Mouse (Mus musculus) testis, postnatal 14 days (tissue): ENCODE measurements around the gene Ddo.

ENCODE experiments used
- DNase-seq: peaks from one replicate; pipeline ENCODE4 v3.0.0; 2021; ENCODE audit warnings: low spot score

Gene Ddo

DNA sequence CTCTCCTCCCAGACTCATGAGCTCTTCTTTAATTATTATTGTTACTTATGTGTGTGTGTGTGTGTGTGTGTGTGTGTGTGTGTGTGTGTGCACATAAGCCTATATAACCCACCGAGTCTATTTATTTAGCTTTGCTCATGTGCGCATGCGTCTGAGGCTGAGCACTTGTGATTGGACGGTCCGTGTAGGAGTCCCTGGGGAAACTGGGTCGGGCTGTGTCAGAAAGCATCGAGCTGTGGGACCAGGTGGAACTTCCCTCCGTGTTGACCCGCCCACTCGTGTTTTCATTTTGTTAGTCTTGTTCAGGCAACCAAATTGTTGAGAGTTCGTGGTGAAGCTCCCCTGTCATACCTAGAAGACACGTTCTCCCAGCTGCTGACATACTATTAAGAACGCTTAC is 88.6 kb downstream of the Ddo start:
- DNase-seq = no peak

DNA sequence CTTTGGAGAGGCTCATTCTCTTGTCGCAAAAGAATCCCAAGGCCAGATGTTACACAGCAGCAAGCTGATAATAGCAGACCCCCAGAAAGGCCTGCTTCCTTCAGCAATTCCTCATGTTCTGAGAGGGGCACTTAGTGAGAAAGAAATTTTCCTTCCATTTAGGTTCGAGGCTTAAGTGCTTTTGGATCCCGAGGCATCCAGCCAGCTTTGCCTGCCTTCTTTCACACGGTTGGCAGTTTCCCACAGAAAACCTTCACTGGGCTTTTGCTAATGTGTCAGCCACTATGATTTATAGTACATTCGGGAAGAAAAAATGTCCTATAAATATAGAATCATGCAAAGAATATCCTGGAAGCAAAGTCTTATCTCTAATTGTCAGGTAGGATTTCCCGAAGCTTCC is 89.3 kb downstream of the Ddo start:
- no peak for DNase-seq

DNA sequence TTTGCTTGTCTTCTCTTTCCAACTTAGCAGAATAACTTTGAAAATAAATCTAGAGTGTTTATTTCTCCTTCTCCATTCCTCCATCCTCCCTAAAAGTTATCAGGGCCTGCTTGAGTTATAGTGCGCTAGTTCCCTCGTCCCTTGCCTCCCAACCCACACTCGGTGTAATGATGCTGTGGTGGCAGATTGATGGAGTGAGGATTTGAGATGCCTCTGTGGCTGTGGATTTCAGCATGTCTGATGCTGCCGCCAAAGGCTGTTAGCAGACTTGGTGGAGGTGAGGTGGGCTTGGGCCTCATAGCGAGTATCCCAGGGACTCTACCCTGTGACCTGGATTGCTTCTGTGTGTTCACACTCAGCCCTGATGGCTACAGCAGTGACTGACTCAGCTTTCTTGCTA is 91.1 kb downstream of the Ddo start:
- no peak for DNase-seq

DNA sequence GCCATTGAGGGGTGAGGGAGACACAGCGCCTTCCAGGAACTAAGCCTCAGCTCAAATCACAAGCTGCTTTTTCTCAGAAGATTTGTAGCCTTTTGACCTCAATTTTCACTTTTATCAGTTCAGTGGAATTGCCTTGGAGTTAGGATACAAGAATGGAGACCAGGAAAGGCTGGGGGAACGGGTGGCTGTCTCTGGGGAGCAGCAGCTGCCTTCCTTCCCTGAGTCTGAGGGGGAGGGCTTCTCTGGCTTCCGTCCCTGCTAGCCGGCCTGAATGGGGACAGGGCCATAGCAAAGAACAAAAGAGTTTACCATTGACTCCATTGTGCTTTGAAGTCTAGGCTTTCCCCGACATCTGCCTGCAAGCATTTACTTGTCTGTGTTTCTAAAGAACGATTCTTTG is 94.5 kb downstream of the Ddo start:
- DNase-seq = no peak

DNA sequence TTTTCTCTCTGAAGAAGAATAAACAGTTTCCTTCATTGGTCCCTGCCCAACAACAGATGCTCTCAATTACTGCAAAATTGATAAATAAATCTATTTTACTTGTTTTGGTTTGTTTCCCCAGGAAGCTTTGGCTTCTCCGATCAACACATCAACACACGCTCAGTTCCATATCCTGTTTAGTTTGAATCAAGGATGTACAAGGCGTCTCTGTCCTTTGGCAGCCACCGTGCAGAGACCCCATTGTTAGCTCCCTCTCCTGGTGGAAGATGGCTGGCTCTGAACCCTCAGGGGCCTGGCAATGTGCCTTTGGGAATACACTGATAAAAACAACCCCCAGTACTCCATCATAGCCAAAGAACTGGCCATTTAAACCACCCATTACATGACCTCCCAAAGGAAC is 95.3 kb downstream of the Ddo start:
- DNase-seq = no peak

DNA sequence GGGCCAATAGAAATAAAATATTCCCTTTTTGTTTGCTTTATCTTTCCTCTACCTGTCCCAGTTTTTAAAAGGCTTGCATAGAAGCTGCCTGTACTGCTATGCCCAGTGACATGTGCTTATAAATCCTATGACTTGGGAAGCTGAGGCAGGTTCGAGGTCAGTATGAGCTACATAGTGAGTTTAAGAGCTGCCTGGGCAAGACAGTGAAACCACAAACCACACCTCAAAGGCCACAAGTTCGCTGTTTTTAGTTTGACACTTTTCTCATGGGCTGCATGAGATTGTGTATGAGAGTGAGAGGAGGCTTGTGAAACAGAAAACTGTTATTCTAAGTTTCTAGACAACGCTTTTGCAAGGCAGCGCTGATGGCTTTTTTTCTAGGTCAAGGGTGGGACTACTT is 95.7 kb downstream of the Ddo start:
- no peak for DNase-seq

DNA sequence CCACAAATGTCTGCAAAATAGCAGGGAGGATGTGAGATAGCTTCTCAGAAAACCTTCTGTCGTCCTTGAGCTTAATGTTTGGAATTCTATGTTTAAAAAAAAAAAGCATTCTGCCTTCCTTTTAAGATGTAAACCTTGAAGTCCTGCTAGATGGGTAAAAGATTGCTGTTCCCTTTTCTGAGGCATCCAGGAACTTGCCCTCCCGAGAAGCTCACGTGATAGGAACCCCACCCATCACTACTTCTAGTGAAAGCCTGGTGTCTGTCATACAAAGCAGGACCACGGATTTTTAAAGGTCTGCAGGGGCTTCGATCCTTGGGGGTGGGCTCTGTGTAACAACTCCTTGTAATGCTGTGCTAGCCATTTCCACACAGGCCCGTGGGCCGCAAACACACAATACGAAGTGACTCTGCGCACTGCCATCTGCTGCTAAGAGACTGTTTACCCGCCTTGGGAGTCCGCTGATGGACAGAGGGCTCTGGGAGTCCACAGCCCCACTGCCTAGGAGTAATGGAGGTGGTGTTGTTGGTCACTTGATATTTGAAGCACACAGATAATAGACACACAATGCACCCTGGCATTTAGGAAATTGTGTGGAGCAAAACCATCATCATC is 96.6 kb downstream of the Ddo start:
- DNase-seq = no peak

DNA sequence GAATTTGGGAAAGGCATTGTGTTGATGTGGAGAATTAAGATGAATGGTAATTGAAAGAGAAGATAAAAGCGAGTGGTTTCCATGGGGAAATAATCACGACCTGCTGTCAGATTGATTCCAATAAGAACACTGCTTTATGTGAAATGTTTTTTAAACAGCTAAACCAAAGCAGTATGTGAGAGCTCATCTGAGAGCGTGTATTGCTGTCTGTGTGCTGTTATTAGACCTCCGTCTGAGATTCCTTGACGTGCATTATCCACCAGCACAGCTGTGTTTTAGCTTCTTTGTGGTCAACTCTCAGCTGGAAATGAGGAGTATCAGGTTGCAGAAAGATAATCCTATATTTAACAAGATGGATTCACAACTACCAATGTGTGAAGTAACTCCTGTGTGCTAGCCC is 97.2 kb downstream of the Ddo start:
- no peak for DNase-seq

DNA sequence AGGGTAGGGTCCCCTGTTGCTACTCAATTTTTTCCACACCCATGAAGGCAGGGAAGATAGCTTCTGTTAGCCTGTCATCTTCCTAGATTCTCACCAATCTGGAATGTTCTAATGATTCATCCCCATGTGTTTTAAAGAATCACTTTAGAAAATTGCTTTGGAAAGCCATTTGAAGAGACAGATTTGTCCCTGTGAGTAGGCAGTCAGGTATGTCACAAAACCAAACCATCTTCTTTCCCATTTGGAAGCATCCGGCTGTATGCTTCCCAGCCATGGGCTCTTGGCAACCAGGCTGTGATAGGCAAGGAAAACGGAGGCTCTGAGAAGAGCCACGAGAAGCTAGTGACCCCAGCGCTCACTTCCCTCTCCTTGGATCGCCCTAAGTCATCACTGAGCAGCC is 100.4 kb downstream of the Ddo start:
- DNase-seq = no peak
